Mouse (Mus musculus): ENCODE measurements around the gene Fam241a. TPM values are rescaled to one million over a fixed set of nuclear protein-coding genes. Genes with fewer than 3 reads are reported as not detected.
A peak's percentile ranks its signal among the peaks of the same experiment; 100 is the strongest.

The Fam241a gene
- total RNA-seq, 2 experiments from 2014 or later = 3.9 to 4.1 TPM

DNA sequence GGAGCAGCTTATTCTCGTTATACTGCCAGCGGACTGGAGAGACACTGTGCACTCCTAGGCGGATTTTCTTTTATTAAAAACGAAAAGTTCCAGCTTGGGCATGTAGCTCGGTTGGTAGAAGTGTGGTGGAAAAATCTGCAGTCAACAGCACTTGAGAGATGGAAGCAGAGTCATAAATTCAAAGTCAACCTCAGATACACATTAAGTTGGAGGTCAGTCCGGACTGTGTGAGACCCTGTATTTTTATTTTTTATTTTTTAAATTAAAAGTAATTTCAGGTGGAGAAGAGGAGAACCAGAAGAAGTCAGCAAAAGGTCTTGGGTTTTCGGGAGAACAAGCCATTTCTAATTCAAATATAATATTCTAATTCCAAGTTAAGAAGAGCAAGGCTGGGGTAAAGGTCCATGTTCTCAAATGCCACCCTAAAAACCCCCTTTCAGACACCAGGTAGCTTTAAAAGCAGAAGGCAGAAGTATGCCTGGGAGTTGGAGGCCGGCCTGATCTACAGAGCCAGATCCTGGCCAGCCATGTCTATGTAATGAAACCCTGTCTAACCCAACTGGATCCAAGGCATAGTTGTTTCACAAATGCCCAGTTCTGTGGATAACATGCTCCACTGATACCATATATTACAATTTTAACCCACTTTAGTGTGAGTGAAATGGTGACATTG is 58.0 kb downstream of the Fam241a start:
- no peak for DNase-seq
- intact Hi-C loops (cut with DNase I) = loop anchor here (2.0 to 5.0 kb wide), 7 partner anchors 46 to 1994 kb away; partner anchors contain the start of genes Fam241a, Gar1, Larp7 and Zgrf1

DNA sequence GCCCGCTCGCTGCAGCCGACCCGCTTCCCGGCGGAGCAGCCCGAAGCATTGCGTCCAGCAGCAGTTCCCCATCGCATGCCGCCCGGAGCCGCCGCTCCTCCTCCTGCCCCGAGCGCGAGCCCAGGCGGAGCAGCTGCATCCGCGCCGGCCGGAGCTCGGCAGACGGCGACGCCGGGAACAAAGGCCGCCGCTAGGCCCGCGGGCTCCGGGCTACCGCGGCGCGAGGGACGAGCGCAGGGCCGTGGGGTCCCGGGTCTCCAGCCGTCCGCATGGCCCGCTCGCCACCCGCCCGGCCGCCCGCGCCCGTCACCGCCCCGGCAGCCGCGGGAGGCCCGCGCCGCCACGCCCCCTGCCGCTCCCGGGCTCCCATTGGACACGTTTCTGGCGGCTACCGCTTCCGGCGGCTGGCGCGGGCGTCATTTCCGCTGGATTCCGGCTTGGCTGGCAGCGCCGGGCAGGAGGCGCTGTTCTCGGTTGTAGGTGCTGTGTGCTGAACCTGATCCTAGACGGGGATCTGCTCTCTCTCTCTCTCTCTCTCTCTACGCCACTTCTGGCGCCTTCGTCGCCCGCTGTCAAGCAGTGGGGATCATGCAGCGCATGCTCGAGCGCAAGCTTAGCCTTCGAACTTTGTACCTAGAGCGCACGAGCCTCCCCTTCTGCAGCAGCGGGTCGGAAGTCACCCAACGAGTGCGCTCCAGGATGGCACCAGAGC is 58.8 kb downstream of the Fam241a start, which contains the start of gene Ap1ar:
Gene Ap1ar, minus strand, starts transcription at position 370 of the 712 bp plus-strand sequence.
- peak; percentile 97 to 98 for DNase-seq
- intact Hi-C loops (cut with DNase I) = loop anchor here (2.0 to 5.0 kb wide), 7 partner anchors 45 to 1995 kb away; partner anchors contain the start of genes Fam241a, Gar1, Larp7 and Zgrf1

DNA sequence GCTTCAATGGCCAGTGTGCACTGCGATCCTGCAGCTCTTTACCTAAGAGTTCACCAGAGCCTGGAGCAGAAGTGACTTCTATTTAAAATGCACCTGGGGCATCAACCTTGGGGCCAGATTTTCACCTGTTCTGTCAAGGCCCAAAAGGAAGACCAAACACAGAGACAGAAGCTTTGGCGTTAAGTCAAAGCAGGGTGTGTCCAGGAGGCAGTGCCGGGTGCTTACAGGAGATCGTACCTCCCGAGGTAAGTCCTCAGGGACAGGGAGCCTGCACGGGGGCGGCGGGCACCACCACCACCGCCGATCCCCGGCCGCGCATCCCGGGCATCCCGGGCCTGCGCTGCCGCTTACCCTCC is 59.3 kb downstream of the Fam241a start:
- intact Hi-C loops (cut with DNase I) = loop anchor here (2.0 to 5.0 kb wide), 7 partner anchors 44 to 1996 kb away; partner anchors contain the start of genes Fam241a, Gar1, Larp7 and Zgrf1
- no peak for DNase-seq

DNA sequence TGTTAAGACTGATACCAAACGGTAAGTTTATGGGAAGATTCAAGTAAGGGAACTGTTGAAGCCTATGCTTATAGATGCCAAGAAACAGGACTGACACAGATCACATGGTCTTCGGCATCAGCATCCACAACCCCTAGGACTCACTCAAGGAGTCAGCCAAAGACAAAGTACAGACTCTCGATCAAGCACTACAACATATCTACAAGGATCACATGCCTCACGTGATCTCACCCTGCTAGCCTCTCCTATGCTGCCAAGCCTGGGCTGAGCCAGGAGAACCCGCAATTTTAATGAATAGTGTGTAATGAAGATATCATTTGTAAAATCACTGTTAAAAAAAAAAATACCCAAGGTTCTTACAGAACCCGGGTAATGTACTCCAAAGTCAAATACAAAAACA is 60.5 kb downstream of the Fam241a start:
- no peak for DNase-seq
- intact Hi-C loops (cut with DNase I) = loop anchor here (5.0 kb wide), 5 partner anchors 43 to 1997 kb away; partner anchors contain the start of gene Gar1

DNA sequence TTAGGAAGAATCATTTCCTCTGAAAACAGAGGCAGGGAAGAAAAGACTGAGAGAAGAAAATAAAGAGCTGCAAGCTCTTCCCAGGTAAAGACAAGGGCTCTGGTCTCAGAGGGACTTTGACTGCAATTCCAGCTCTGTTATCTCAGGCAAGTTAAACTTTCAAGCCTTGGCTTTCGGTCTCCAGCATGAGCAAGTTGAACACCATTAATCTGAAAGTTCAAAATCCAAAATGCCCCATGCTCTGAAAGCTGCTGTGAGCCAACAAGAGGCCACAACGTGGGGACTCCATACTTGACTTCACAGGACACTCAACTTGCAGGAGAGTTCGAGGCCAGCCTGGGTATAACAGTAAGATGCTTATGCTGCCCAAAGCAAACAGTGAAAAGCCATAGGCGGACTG is 62.1 kb downstream of the Fam241a start:
- intact Hi-C loops (cut with DNase I) = loop anchor here (5.0 kb wide), 1 partner anchor 52 kb away; the partner anchor contains the start of gene Alpk1
- no peak for DNase-seq

DNA sequence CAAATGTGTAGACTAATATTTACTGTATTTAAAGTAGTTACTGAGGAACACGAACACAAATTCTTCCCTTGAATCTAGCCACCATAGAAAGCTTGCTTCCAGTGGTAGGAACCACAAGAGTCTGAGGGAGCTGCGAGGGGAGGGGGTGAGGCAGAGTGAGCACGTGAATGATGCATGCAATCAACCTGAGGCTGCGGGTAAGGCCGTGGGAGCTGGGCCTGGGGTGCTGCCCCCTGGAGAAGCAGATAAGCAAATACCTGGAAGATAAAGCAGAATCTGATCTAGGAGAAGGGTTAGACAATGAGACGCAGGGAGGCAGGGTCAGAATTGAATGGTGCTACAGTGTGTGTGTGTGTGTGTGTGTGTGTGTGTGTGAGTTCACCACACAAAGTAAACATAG is 65.0 kb downstream of the Fam241a start:
- DNase-seq = no peak
- intact Hi-C loops (cut with DNase I) = loop anchor here (5.0 kb wide), 1 partner anchor 49 kb away; the partner anchor contains the start of gene Alpk1

DNA sequence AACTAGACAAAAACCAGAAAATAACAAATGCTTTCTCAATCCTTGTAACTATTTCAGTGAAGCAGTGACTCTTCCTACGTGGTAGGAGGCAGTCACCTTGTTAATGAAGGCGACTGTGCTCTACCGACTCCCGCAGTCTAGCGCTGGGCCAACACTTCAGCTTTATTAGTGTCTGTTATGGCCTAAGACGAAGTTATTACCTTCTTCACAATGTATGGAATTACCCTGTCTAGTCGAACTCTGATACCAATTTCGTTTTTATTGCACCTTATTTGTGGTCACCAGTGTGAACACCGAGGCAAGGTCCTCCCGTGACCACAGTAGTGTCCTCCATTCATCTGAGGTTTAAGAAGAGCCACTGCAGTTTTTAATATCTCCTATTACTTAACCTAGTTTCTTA is 65.9 kb downstream of the Fam241a start:
- intact Hi-C loops (cut with DNase I) = loop anchor here (5.0 kb wide), 1 partner anchor 48 kb away; the partner anchor contains the start of gene Alpk1
- no peak for DNase-seq

DNA sequence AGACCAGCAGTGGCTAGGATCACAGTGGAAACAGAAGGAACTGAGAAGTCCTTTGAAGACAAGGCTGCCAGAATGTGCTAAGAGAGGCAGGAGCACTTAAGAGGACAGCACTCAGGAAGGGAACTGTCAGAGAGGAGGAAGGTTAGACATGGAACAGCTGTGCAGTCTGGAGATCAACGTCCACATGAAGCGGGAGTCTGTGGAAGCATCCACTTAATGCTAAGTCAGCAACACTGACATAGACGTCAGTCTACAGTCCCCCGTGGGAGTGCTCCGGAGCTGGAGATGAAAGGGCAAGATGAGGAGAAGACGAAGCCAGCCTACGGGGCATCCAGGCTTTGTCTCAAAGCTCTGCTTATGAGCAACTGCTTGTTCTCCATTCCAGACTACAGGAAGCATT is 69.0 kb downstream of the Fam241a start:
- peak in 1 of 2 experiments; percentile 14 for DNase-seq
- intact Hi-C loops (cut with DNase I) = no loop called here

DNA sequence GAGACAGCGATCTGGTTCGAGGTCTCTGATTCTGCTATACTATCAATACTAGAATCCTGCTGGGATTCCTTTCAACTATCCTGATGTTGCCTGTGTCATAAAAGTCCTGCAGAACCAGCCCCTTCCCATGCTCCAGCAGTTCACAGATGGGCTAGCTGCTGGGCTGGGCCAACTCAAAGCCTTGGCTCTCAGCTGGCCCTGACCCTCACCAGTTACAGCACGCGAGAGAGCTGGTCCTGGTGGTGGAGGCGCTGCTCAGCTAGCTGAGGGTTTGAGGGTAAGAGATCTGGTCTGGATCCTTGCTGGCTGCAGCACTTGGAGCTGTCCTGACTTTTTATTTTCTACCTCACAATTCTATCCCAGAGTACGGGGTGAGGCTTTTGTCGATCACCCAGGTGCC is 69.6 kb downstream of the Fam241a start:
- DNase-seq = no peak
- intact Hi-C loops (cut with DNase I) = no loop called here

DNA sequence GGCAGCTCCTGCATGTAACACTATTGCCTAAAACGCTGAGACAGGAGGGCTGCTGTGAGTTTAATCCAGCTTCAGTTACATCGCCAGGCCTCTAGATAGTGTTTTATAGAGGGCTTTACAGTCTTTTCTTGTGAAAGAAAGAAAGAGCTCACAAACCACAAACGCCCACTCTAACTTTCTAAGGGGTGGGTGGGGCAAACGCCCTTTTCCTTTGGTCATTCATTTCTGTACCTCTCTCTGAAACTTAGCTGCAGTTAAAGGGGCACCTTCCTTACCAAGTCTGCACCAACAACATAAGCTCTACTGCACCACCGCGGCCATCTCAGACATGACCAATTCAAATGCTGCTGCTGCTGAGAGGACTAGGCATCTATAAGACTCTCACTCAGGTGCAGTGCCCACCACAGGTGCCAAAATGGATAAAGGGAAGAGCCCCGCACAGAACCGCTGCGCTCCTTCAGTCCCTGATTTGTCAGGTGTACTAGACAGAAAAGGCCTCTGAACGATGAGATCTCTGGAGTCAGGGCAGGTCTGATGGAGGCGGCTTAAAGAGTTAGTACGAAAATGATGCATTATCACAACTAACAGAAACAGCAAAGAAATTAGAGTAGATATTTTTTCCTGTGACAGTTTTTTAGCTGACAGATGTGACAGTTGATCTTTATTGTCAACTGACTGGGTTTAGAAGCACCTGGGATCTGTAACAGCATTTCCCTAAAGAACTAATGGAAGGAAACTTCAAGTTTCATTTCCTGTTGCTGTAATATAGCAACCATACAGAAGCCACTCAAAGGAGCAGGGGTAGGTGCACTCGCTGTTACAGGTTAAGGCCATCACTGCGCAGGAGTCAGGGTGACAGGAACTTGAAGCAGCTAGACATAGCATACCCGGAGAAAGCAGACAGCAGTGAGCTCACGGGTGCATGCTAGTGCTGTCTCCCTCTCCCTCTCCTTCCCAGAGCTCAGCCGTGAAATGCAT is 71.9 kb downstream of the Fam241a start:
- DNase-seq = no peak
- intact Hi-C loops (cut with DNase I) = no loop called here

DNA sequence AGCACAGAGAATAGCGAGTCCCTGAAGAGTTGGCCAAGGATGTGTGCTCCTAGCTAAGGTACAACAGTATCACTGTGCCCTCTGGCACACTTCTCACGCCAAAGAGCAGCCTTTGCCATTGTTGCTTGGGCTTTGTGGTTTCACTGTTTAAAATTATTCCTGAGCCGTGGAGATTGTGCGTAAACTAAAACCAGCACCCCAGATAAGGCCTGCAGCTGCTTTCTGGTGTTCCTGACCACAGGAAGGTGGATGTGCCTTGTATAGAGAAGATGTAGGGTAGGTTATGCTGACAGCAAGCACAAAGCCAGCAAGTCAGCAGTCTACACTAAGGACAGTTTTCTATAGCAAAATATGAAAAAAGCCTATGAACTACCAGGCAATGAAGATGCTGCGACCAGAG is 74.9 kb downstream of the Fam241a start:
- intact Hi-C loops (cut with DNase I) = no loop called here
- no peak for DNase-seq

DNA sequence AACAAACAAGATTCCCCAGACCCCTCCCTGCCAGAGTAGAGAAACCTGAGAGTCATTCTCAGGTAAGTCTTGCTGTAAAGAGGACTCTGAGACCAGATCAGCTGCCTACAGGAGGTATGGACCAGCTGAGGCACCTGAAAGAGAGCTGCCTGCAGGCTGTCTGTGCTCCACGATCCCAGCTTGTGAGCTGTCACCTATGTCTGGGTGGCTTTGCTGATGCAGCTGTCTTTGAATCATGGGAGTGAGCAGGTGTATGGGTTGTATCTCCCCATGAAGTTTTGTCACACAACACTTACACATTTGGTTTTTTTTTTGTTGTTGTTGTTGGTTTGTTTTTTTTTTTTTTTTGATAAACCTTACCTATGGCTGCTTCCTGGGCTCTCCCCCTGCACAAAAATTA is 75.7 kb downstream of the Fam241a start:
- no peak for DNase-seq
- intact Hi-C loops (cut with DNase I) = no loop called here

Other genes with a start within 250 kb of the Fam241a start
- 1 to 10 TPM; 2.7 to 4.1 TPM for gene Alpk1, start 115.8 kb downstream of the Fam241a start, total RNA-seq (2021)
- gene Tifa, start 106.5 kb downstream of the Fam241a start, total RNA-seq (2021) = 1 to 10 TPM; 2.9 to 3.1 TPM
- 10 to 100 TPM; 14.5 to 19.0 TPM for gene Ap1ar, start 58.8 kb downstream of the Fam241a start, total RNA-seq (2021)